Mouse (Mus musculus) CD4-positive naive resting alpha-beta T cell, adult 57 days (primary cell): ENCODE measurements around the gene AC161166.1. TPM values are rescaled to one million over a fixed set of nuclear protein-coding genes. Genes with fewer than 3 reads are reported as not detected.

Experiments used
- total RNA-seq: library from RNA; stranded (reverse); gene quantifications from one replicate; pipeline ENCODE4 v1.2.4, GENCODE M21; 2023

Gene AC161166.1
- not detected for total RNA-seq

GRCm38 (mm10) chr7:24512355-24512754 lies at the start of gene AC161166.1:
Gene AC161166.1 (minus strand): TSS chr7:24512455.

GRCm38 (mm10) chr7:24546068-24546614 lies 33.9 kb upstream of the AC161166.1 start, which contains the start of the genes Pinlyp and Xrcc1:
Gene Pinlyp (minus strand): TSS chr7:24546118.
Gene Xrcc1 (plus strand): TSS chr7:24546289.

GRCm38 (mm10) chr7:24530062-24530931 lies 18.0 kb upstream of the AC161166.1 start, which contains the start of gene Irgq:
Gene Irgq (plus strand): TSS chr7:24530689.

GRCm38 (mm10) chr7:24506838-24507725 lies 5.2 kb downstream of the AC161166.1 start, which contains the start of gene Zfp428:
Gene Zfp428 (plus strand): TSS chr7:24507006.

GRCm38 (mm10) chr7:24481474-24482207 lies 30.6 kb downstream of the AC161166.1 start, which contains the start of gene Cadm4:
Gene Cadm4 (plus strand): TSS chr7:24482023.

GRCm38 (mm10) chr7:24462388-24463319 lies 49.6 kb downstream of the AC161166.1 start, which contains the start of gene Plaur:
Gene Plaur (plus strand): TSS chr7:24462484.

Other genes with a start within 250 kb of the AC161166.1 start
- 0.98 TPM for gene Zfp93, start 242.0 kb downstream of the AC161166.1 start, total RNA-seq
- 11.3 TPM for gene Zfp61, start 211.2 kb downstream of the AC161166.1 start, total RNA-seq
- 5.2 TPM for gene Zfp94, start 195.8 kb downstream of the AC161166.1 start, total RNA-seq
- gene Tescl, start 178.5 kb downstream of the AC161166.1 start, total RNA-seq, result not detected
- not detected for gene Lypd5, start 163.3 kb downstream of the AC161166.1 start, total RNA-seq
- 205 TPM for gene Kcnn4, start 142.2 kb downstream of the AC161166.1 start, total RNA-seq
- 135 TPM for gene Smg9, start 112.8 kb downstream of the AC161166.1 start, total RNA-seq
- 4.3 TPM for gene Irgc1, start 60.2 kb downstream of the AC161166.1 start, total RNA-seq
- 204 TPM for gene Plaur, start 50.0 kb downstream of the AC161166.1 start, total RNA-seq
- 0.44 TPM for gene Cadm4, start 30.4 kb downstream of the AC161166.1 start, total RNA-seq
- 1.4 TPM for gene Zfp428, start 5.4 kb downstream of the AC161166.1 start, total RNA-seq
- gene Irgq, start 18.2 kb upstream of the AC161166.1 start, total RNA-seq, result 12.2 TPM
- not detected for gene Pinlyp, start 33.7 kb upstream of the AC161166.1 start, total RNA-seq
- gene Xrcc1, start 33.8 kb upstream of the AC161166.1 start, total RNA-seq, result 53.1 TPM
- gene Ethe1, start 75.1 kb upstream of the AC161166.1 start, total RNA-seq, result 6.9 TPM
- not detected for gene Zfp575, start 75.2 kb upstream of the AC161166.1 start, total RNA-seq
- 8.3 TPM for gene Phldb3, start 98.3 kb upstream of the AC161166.1 start, total RNA-seq
- 0.35 TPM for gene Lypd3, start 124.1 kb upstream of the AC161166.1 start, total RNA-seq
- gene Tex101, start 164.2 kb upstream of the AC161166.1 start, total RNA-seq, result not detected
- not detected for gene BC049730, start 196.8 kb upstream of the AC161166.1 start, total RNA-seq
- not detected for gene Gm4763, start 214.5 kb upstream of the AC161166.1 start, total RNA-seq
- gene Cd177, start 247.9 kb upstream of the AC161166.1 start, total RNA-seq, result 1.5 TPM